Mouse (Mus musculus): ENCODE measurements around the gene Plac1. TPM values are rescaled to one million over a fixed set of nuclear protein-coding genes. Genes with fewer than 3 reads are reported as not detected.

The Plac1 gene
- polyA plus RNA-seq, 1 experiment, result not detected

DNA sequence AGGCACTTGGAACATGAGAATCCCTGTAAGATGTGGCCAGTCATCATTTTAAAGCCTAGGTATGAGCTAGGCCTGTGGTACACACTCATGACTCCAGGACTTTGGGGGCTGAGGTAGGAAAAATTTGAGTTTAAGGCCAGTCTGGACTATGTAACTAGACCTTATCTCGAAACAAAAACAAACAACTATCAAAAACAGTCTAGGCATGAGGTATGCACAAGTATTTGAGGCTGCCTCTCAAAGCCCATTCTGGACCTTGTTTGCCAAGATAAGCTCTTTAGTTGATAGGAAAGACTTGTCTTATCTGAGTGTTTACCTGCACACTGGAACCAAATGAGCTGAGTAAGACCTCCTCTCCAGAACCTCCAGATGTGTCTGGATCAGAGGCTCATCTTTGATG is 116.3 kb downstream of the Plac1 start:
- Histone ChIP-seq H3K4me1 (ENCODE audit: control insufficient read depth, insufficient read depth, low read length) (no peaks in the 10 kb centered on the region), H3K27ac (ENCODE audit: insufficient read depth, low read length) (no peak overlapping the region), H3K27me3 (ENCODE audit: control insufficient read depth, insufficient read depth, low read length) (no peaks in the 10 kb centered on the region), H3K4me3 (replicated peaks; ENCODE audit: insufficient read depth, low read depth, low read length) (no peak overlapping the region)
- no peak for DNase-seq
- WGBS, result 80% methylated on average over 1 of the region's 1 CpGs
- no peak for TF ChIP-seq POLR2A (IDR thresholded peaks at IDR 0.05; ENCODE audit: borderline replicate concordance, insufficient read depth, low read length)
- TF ChIP-seq CTCF (IDR thresholded peaks at IDR 0.05; ENCODE audit: borderline replicate concordance, insufficient read depth, low read depth, low read length), result no peak

DNA sequence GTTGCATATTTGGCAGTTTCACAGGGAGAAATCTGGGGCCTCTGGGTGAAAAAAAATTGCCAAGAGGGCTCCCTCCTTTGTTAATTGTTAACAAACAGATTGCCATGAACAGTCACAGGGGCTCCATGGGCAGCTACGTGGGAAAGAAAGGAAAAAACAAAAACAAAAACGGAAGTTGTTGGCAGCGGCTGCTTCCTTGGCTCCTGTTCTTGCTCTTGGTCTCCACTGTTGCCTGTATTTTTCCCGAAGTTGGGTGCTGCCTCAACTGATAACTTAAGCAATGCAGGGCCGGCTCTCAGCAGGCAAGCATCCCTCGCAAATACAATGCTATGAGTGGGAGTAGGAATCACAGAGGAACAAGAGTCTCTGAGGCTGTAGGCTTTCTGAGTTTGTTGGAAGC is 121.3 kb downstream of the Plac1 start:
- WGBS, result 18% methylated on average over 6 of the region's 6 CpGs
- no peak overlapping the region for H3K27ac ChIP-seq (ENCODE audit: insufficient read depth, low read length)
- no peak overlapping the region for H3K4me3 ChIP-seq (replicated peaks; ENCODE audit: insufficient read depth, low read depth, low read length)
- TF ChIP-seq POLR2A (IDR thresholded peaks at IDR 0.05; ENCODE audit: borderline replicate concordance, insufficient read depth, low read length) (no peak), CTCF (IDR thresholded peaks at IDR 0.05; ENCODE audit: borderline replicate concordance, insufficient read depth, low read depth, low read length) (no peak)
- peak in 1 of 2 experiments; percentile 1 for DNase-seq
- H3K27me3 ChIP-seq (ENCODE audit: control insufficient read depth, insufficient read depth, low read length), result no peaks in the 10 kb centered on the region
- H3K4me1 ChIP-seq (ENCODE audit: control insufficient read depth, insufficient read depth, low read length), result no peaks in the 10 kb centered on the region

- Histone ChIP-seq H3K4me3 (replicated peaks; ENCODE audit: insufficient read depth, low read depth, low read length) (no peak overlapping the region), H3K4me1 (ENCODE audit: control insufficient read depth, insufficient read depth, low read length) (no peaks in the 10 kb centered on the region)
These were observed 121.9 kb downstream of the Plac1 start for GRCm38 (mm10) chrX:53118019-53118418.

GRCm38 (mm10) chrX:53114994-53115393 is 124.9 kb downstream of the Plac1 start:
- WGBS, result 73% methylated on average over 7 of the region's 7 CpGs
- no peaks in the 10 kb centered on the region for H3K4me1 ChIP-seq (ENCODE audit: control insufficient read depth, insufficient read depth, low read length)
- no peak for DNase-seq
- TF ChIP-seq POLR2A (IDR thresholded peaks at IDR 0.05; ENCODE audit: borderline replicate concordance, insufficient read depth, low read length), result no peak
- no peak for TF ChIP-seq CTCF (IDR thresholded peaks at IDR 0.05; ENCODE audit: borderline replicate concordance, insufficient read depth, low read depth, low read length)
- no peak overlapping the region for H3K27ac ChIP-seq (ENCODE audit: insufficient read depth, low read length)
- H3K27me3 ChIP-seq (ENCODE audit: control insufficient read depth, insufficient read depth, low read length), result no peaks in the 10 kb centered on the region
- H3K4me3 ChIP-seq (replicated peaks; ENCODE audit: insufficient read depth, low read depth, low read length), result no peak overlapping the region

More at GRCm38 (mm10) chrX:53118019-53118418, 121.9 kb downstream of the Plac1 start:
- Histone ChIP-seq H3K27ac (ENCODE audit: insufficient read depth, low read length) (no peak overlapping the region), H3K27me3 (ENCODE audit: control insufficient read depth, insufficient read depth, low read length) (no peaks in the 10 kb centered on the region)
- DNase-seq, result no peak
- TF ChIP-seq POLR2A (IDR thresholded peaks at IDR 0.05; ENCODE audit: borderline replicate concordance, insufficient read depth, low read length) (no peak), CTCF (IDR thresholded peaks at IDR 0.05; ENCODE audit: borderline replicate concordance, insufficient read depth, low read depth, low read length) (no peak)

DNA sequence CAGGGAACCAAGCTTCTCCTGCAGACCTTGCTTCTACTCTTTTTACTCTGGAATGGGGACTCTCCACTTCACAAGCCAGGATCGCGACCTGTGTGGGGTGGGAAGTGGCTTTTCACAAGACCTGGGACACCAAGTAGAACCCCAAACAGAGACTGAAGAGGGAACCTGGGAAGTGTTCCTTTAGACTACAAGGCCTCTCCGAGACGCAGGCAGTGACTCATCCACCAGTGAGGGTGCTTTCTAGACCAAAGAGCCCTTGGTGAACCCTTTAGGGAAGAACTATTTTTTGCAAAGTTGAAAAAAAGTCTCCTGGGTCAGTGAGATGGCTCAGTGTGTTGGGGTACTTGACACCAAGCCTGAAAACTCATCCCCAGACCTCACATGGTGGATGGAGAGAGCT is 129.8 kb downstream of the Plac1 start:
- no peaks in the 10 kb centered on the region for H3K27me3 ChIP-seq (ENCODE audit: control insufficient read depth, insufficient read depth, low read length)

DNA sequence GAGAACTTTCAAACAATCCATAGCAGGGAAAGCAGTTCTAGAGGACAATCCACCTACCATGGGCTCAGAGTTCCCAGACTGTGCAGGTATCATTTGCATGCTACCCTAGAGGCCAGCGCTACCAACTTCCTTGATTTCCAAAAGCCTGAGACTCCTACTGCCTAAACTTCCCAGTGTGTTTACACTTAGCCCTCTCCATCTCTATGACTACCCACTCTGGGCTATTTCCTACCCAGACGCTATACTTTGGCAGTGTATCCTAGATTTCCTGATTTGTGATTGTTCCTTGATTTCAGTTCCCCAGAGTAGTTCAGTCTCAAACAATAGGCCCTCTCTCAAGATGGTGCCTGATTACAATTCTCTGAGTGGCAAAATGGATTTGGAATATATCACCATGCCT is 132.8 kb downstream of the Plac1 start:
- WGBS, result 80% methylated on average over 2 of the region's 2 CpGs
- TF ChIP-seq CTCF (IDR thresholded peaks at IDR 0.05; ENCODE audit: borderline replicate concordance, insufficient read depth, low read depth, low read length) (no peak), POLR2A (IDR thresholded peaks at IDR 0.05; ENCODE audit: borderline replicate concordance, insufficient read depth, low read length) (no peak)
- H3K4me3 ChIP-seq (replicated peaks; ENCODE audit: insufficient read depth, low read depth, low read length), result no peak overlapping the region
- H3K4me1 ChIP-seq (ENCODE audit: control insufficient read depth, insufficient read depth, low read length), result no peaks in the 10 kb centered on the region
- no peaks in the 10 kb centered on the region for H3K27me3 ChIP-seq (ENCODE audit: control insufficient read depth, insufficient read depth, low read length)
- no peak overlapping the region for H3K27ac ChIP-seq (ENCODE audit: insufficient read depth, low read length)
- DNase-seq, result no peak

More for the DNA sequence above, 129.8 kb downstream of the Plac1 start:
- H3K27ac ChIP-seq (ENCODE audit: insufficient read depth, low read length), result no peak overlapping the region
- DNase-seq, result no peak
- no peak for TF ChIP-seq CTCF (IDR thresholded peaks at IDR 0.05; ENCODE audit: borderline replicate concordance, insufficient read depth, low read depth, low read length)
- TF ChIP-seq POLR2A (IDR thresholded peaks at IDR 0.05; ENCODE audit: borderline replicate concordance, insufficient read depth, low read length), result no peak
- H3K4me1 ChIP-seq (ENCODE audit: control insufficient read depth, insufficient read depth, low read length), result no peaks in the 10 kb centered on the region
- no peak overlapping the region for H3K4me3 ChIP-seq (replicated peaks; ENCODE audit: insufficient read depth, low read depth, low read length)
- 98% methylated on average over 4 of the region's 4 CpGs for WGBS

DNA sequence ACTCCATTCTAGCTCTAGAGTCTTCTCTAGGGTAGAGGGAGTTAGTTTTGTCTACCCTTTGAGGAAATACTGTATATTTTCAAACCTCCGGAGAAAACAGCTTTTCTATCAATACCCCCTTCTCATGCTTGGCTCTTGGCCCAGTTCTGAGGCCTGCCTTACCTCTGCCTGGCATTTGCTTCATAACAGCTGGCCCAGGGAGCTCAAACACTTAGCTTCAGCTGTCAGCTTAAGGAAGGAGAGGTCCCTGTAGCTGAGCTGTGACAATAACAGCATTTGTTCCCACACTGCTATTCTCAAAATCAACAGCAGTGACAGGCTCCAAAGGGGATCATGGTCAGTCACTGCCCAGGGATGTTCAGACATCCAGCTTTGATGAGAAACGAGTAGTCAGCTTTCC is 138.7 kb downstream of the Plac1 start:
- Histone ChIP-seq H3K27ac (ENCODE audit: insufficient read depth, low read length) (no peak overlapping the region), H3K4me1 (ENCODE audit: control insufficient read depth, insufficient read depth, low read length) (no peaks in the 10 kb centered on the region), H3K27me3 (ENCODE audit: control insufficient read depth, insufficient read depth, low read length) (no peaks in the 10 kb centered on the region), H3K4me3 (replicated peaks; ENCODE audit: insufficient read depth, low read depth, low read length) (no peak overlapping the region)
- DNase-seq, result no peak
- TF ChIP-seq POLR2A (IDR thresholded peaks at IDR 0.05; ENCODE audit: borderline replicate concordance, insufficient read depth, low read length) (no peak), CTCF (IDR thresholded peaks at IDR 0.05; ENCODE audit: borderline replicate concordance, insufficient read depth, low read depth, low read length) (no peak)
- WGBS, result 16% methylated on average over 2 of the region's 2 CpGs

DNA sequence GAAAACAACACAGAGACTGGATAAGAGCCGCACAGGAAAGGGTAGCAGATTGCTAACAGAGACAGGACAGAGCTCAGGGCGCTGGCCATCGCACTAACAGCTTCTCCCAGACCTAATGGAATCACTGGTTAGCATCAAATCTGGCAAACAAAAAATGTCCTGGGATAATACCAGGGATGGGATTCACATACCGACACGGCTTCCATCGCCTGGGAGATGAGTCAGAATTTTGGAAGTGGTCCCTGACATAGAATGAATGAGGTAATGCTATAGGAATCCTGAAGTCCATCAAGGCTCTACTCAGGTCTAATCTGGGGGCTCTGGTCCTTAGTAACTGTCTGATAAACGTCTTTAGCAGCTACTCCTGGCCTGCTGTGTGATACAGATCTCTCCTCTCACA is 140.0 kb downstream of the Plac1 start:
- no peak for TF ChIP-seq POLR2A (IDR thresholded peaks at IDR 0.05; ENCODE audit: borderline replicate concordance, insufficient read depth, low read length)
- no peak for TF ChIP-seq CTCF (IDR thresholded peaks at IDR 0.05; ENCODE audit: borderline replicate concordance, insufficient read depth, low read depth, low read length)
- Histone ChIP-seq H3K4me3 (replicated peaks; ENCODE audit: insufficient read depth, low read depth, low read length) (no peak overlapping the region), H3K4me1 (ENCODE audit: control insufficient read depth, insufficient read depth, low read length) (no peaks in the 10 kb centered on the region), H3K27ac (ENCODE audit: insufficient read depth, low read length) (no peak overlapping the region), H3K27me3 (ENCODE audit: control insufficient read depth, insufficient read depth, low read length) (no peaks in the 10 kb centered on the region)
- 26% methylated on average over 7 of the region's 7 CpGs for WGBS
- DNase-seq, result no peak
